Mouse (Mus musculus) liver, postnatal 0 days (tissue): ENCODE results near the gene Otulin.

Experiments used
- CTCF ChIP-seq: sonication (generic); IDR thresholded peaks from 2 replicates; pipeline ENCODE4 v1.5.1; 2016; ENCODE audit warnings: antibody characterized with exemption, low read depth
- EP300 ChIP-seq: IDR thresholded peaks from 2 replicates; pipeline ENCODE4 v1.6.1; 2016; ENCODE audit warnings: antibody characterized with exemption, low read depth, mild to moderate bottlenecking

GRCm38 (mm10) chr15:27633941-27634900 lies 3.7 kb upstream of the Otulin start:
- TF ChIP-seq CTCF (no peak), EP300 (no peak)
